Mouse (Mus musculus) spleen, adult 2 months (tissue): ENCODE data around the gene Nab1. TPM values are rescaled to one million over a fixed set of nuclear protein-coding genes. Genes with fewer than 3 reads are reported as not detected.

Experiments
- DNase-seq, 2 experiments: peaks; one replicate each; pipeline versions ENCODE4 v3.0.0 to v3.0.0-alpha.2; 2012 to 2021; ENCODE audit warnings: low spot score in 2 of 2, low read depth in 1 of 2
- H3K27ac ChIP-seq: fragments of 200-500 bp; 2 replicates; pipeline ENCODE4 v1.5.1; 2012; ENCODE audit warnings: low read length, inconsistent platforms; ENCODE audit not compliant: insufficient read depth
- H3K27me3 ChIP-seq: fragments of 200-500 bp; 2 replicates; pipeline ENCODE4 v1.6.1; 2012; ENCODE audit warnings: mild to moderate bottlenecking, moderate library complexity, low read length, inconsistent platforms; ENCODE audit not compliant: control insufficient read depth, insufficient read depth
- H3K36me3 ChIP-seq: fragments of 200-500 bp; 2 replicates; pipeline ENCODE4 v1.6.1; 2012; ENCODE audit warnings: mild to moderate bottlenecking, low read length, inconsistent platforms; ENCODE audit not compliant: control insufficient read depth, insufficient read depth
- H3K4me1 ChIP-seq: fragments of 200-500 bp; 2 replicates; pipeline ENCODE4 v1.6.1; 2011; ENCODE audit warnings: inconsistent platforms; ENCODE audit not compliant: control insufficient read depth, insufficient read depth, insufficient read length
- H3K4me3 ChIP-seq: fragments of 200-500 bp; 2 replicates; pipeline ENCODE4 v1.5.1; 2011; ENCODE audit warnings: mild to moderate bottlenecking, inconsistent platforms; ENCODE audit not compliant: insufficient read depth, insufficient read length; ENCODE audit errors: extremely low read depth
- CTCF ChIP-seq: fragments of 200-500 bp; IDR thresholded peaks from 2 replicates; pipeline ENCODE4 v1.5.1; 2011; ENCODE audit warnings: mild to moderate bottlenecking, inconsistent platforms; ENCODE audit not compliant: insufficient read depth, insufficient read length, insufficient replicate concordance; ENCODE audit errors: extremely low read depth
- POLR2A ChIP-seq: fragments of 200-500 bp; IDR thresholded peaks from 2 replicates; pipeline ENCODE4 v1.6.1; 2011; ENCODE audit warnings: low read depth, low read length, inconsistent platforms
- WGBS: fragments of 180-500 bp; shearing (Covaris S2); methylation state at CpG from one replicate; pipeline ENCODE4 v1.1.7; 2018; 5-methylcytosine and 5-hydroxymethylcytosine counted together
- polyA plus RNA-seq: library from polyadenylated mRNA; depleted of rRNA; stranded (reverse); fragments of >200 nt; gene quantifications from 2 replicates; pipeline ENCODE4 v1.2.3, GENCODE M21; 2012

The Nab1 gene
- polyA plus RNA-seq, 1 experiment: 8.2 TPM

DNA sequence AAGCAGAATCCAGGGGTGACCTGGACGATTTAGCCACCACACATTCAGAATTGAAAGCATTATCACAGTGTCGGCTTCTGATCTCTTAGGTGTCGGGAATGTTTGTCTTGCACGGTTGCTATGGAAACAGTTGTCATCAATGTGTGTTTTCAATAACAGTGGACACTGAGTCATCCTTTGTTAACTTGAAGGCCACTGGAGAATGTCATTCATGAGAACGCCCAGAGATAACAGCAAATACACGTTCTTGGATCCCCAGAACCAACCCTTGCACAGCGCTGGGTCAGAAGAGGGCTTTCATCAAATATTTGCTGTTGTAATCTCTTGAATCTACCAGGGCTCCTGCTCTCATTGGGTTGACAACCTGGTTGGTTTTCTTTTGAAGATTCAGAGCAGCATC, 43.9 kb downstream of the Nab1 start:
- DNase-seq: no peak
- 89% methylated on average over 7 of the region's 7 CpGs for WGBS
- Histone ChIP-seq H3K4me1 (no peaks in the 10 kb centered on the region), H3K27ac (no peak overlapping the region), H3K27me3 (no peaks in the 10 kb centered on the region), H3K4me3 (no peak overlapping the region), H3K36me3 (peaks cover 9% of the 10 kb centered on the region)
- TF ChIP-seq CTCF (no peak), POLR2A (no peak)

DNA sequence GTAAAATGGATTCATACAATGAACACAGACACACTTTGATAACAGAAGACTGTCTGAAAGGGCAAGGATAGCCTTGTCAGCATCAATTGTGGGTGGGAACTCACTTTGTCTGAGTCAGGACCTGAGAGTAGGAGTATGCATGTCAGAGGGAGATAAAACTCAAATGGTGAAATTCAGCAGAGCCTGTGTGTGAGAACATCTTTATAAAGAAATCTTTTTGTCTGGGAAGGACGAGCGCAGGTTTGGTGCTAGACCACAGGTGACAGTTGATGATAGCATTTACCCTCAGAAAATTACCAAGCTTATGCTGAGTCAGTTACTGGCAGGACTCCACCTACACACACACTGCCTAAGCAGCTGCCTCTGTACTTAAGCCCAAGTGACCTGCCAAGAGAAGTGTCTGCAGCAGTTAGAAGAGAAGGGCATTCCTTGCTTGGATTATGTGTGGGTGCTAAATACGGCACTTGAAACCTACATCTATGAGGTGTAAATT, 45.9 kb downstream of the Nab1 start:
- Histone ChIP-seq H3K27me3 (no peaks in the 10 kb centered on the region), H3K27ac (no peak overlapping the region), H3K36me3 (peaks cover 6% of the 10 kb centered on the region; the same call in 1 of the 2 replicates), H3K4me1 (no peaks in the 10 kb centered on the region), H3K4me3 (no peak overlapping the region)
- WGBS: 63% methylated on average over 3 of the region's 3 CpGs
- DNase-seq: no peak
- TF ChIP-seq CTCF (no peak), POLR2A (no peak)

GRCm38 (mm10) chr1:52451360-52451759, 49.1 kb downstream of the Nab1 start:
- 81% methylated on average over 1 of the region's 1 CpGs for WGBS
- H3K27ac ChIP-seq: no peak overlapping the region
- TF ChIP-seq CTCF (no peak), POLR2A (no peak)
- H3K4me1 ChIP-seq: no peaks in the 10 kb centered on the region
- H3K36me3 ChIP-seq: no peaks in the 10 kb centered on the region
- DNase-seq: no peak
- no peak overlapping the region for H3K4me3 ChIP-seq
- no peaks in the 10 kb centered on the region for H3K27me3 ChIP-seq

DNA sequence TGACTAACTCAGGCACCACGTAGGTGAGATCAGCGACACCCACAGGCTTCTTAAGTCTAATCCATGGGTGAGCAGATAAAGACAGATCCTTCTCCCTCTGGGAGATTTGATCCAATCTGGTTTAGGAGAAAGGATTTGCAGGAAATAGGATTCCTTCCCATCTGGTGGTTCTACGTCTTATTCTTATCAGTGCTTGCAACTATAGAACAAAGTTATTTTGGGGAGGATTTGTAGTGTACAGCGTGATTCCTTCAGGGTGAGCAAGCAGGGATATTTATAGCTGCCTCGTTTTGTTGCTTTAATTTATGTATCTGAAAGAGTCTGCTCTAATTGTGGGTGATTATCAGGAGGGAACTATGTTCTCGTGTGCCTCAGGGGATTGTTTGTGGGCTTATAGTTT, 64.6 kb downstream of the Nab1 start:
- no peaks in the 10 kb centered on the region for H3K36me3 ChIP-seq
- 72% methylated on average over 6 of the region's 6 CpGs for WGBS
- H3K4me3 ChIP-seq: no peak overlapping the region
- no peaks in the 10 kb centered on the region for H3K27me3 ChIP-seq
- DNase-seq: no peak
- no peak overlapping the region for H3K27ac ChIP-seq
- peaks cover 6% of the 10 kb centered on the region; the same call in 1 of the 2 replicates for H3K4me1 ChIP-seq
- TF ChIP-seq POLR2A: no peak
- no peak for TF ChIP-seq CTCF

GRCm38 (mm10) chr1:52434085-52434484, 66.4 kb downstream of the Nab1 start:
- Histone ChIP-seq H3K27me3 (no peaks in the 10 kb centered on the region), H3K36me3 (no peaks in the 10 kb centered on the region), H3K27ac (no peak overlapping the region), H3K4me1 (peaks cover 12% of the 10 kb centered on the region; the same call in 1 of the 2 replicates), H3K4me3 (no peak overlapping the region)
- 71% methylated on average over 4 of the region's 4 CpGs for WGBS
- no peak for DNase-seq
- TF ChIP-seq CTCF (no peak), POLR2A (no peak)

GRCm38 (mm10) chr1:52431806-52432205, 68.7 kb downstream of the Nab1 start:
- TF ChIP-seq POLR2A: no peak
- no peak for TF ChIP-seq CTCF
- H3K27ac ChIP-seq: no peak overlapping the region
- DNase-seq: no peak
- H3K4me1 ChIP-seq: peaks cover 12% of the 10 kb centered on the region; the same call in 1 of the 2 replicates
- H3K36me3 ChIP-seq: no peaks in the 10 kb centered on the region
- WGBS: 91% methylated on average over 8 of the region's 8 CpGs
- H3K4me3 ChIP-seq: no peak overlapping the region
- H3K27me3 ChIP-seq: no peaks in the 10 kb centered on the region

- no peaks in the 10 kb centered on the region for H3K36me3 ChIP-seq
- H3K27ac ChIP-seq: no peak overlapping the region
- no peaks in the 10 kb centered on the region for H3K27me3 ChIP-seq
- DNase-seq: peak in 1 of 2 experiments; percentile 65
- no peak overlapping the region for H3K4me3 ChIP-seq
- 9% methylated on average over 2 of the region's 2 CpGs for WGBS
- TF ChIP-seq POLR2A (no peak), CTCF (no peak)
- peaks cover 12% of the 10 kb centered on the region; the same call in 1 of the 2 replicates for H3K4me1 ChIP-seq
These were observed 69.9 kb downstream of the Nab1 start for GRCm38 (mm10) chr1:52430606-52431005.
